8 mouse cellular contexts compared by ENCODE assay signal in the genomic region with DNA sequence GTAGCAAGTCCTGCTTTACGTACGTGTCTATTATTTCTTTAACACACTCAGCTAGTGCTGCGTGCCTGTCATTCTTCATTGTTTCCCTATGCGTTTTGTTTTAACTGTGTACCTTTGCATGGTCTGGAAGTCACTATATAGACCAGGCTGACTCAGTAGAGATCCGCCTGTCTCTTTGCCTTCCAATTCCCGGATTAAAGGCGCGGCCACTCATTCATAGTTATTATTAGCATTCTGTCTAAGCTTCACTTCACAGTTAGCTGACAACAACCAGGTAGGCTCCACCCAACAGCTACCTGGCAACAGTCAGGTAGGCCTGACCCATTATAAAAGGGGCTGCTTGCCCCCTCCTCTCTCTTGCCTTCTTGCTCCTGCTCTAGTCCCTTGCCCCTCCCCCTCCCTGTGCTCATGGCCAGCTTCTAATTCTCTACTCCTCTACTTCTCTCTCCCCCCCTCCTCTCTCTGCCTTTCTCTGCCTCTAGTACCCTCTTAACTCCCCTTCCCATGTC. TPM values are rescaled to one million over a fixed set of nuclear protein-coding genes. Genes with fewer than 3 reads are reported as not detected.
DNase-seq lines count a peak whose midpoint lies in the region; ATAC-seq and TF ChIP-seq lines count a peak whose summit lies in the region.

No protein-coding gene starts in this region.

- peak; percentile 33; the same call in 1 of the 2 replicates for ATAC-seq in limb, embryonic 11.5 days (ENCODE audit: insufficient number of reproducible peaks, low FRiP score, low TSS enrichment, low read depth)
- ATAC-seq in neural tube, embryonic 15.5 days (ENCODE audit: low FRiP score): peak; percentile 54
- ATAC-seq in monocyte, adult 5-6 weeks (replicated peaks; ENCODE audit: insufficient number of reproducible peaks, low FRiP score, low TSS enrichment, poor library complexity, severe bottlenecking): no peak

- no peaks in the 10 kb centered on the region for H3K9me3 ChIP-seq in limb, embryonic 11.5 days (ENCODE audit: control insufficient read depth, low read length)
- no peaks in the 10 kb centered on the region for H3K9me3 ChIP-seq in neural tube, embryonic 15.5 days (replicated peaks)

- H3K27me3 ChIP-seq in heart, adult 2 months (ENCODE audit: control insufficient read depth, insufficient read depth, low read length): no peaks in the 10 kb centered on the region
- H3K27me3 ChIP-seq in limb, embryonic 11.5 days (ENCODE audit: control insufficient read depth, insufficient read depth, low read length): no peaks in the 10 kb centered on the region
- H3K27me3 ChIP-seq in neural tube, embryonic 15.5 days (replicated peaks): no peaks in the 10 kb centered on the region

- peak overlapping the region; percentile 90 for H3K4me2 ChIP-seq in limb, embryonic 11.5 days (ENCODE audit: low read depth, severe bottlenecking)
- peak overlapping the region; percentile 92 for H3K4me2 ChIP-seq in neural tube, embryonic 15.5 days

- DNase-seq in heart, adult 2 months: no peak
- no peak for DNase-seq in heart, postnatal 25 days (ENCODE audit: low spot score)
- peak; percentile 43 for DNase-seq in thymus, postnatal 4 days
- no peak for DNase-seq in thymus, postnatal 25 days
- DNase-seq in limb, embryonic 11.5 days (ENCODE audit: low spot score): no peak
- no peak for DNase-seq in c-Kit-positive CD71-positive TER-119-positive erythroid progenitor cells, embryonic 14.5 days (ENCODE audit: low spot score)

- peak overlapping the region; percentile 69 for H3K9ac ChIP-seq in heart, adult 2 months (ENCODE audit: low read depth, low read length)
- peak overlapping the region; percentile 87 for H3K9ac ChIP-seq in limb, embryonic 11.5 days (ENCODE audit: low read length)
- H3K9ac ChIP-seq in neural tube, embryonic 15.5 days (replicated peaks): peak overlapping the region; percentile 78

- no peak for TF ChIP-seq CTCF in heart, adult 2 months (IDR thresholded peaks at IDR 0.05)

- TF ChIP-seq EP300 in heart, adult 2 months (IDR thresholded peaks at IDR 0.05; ENCODE audit: insufficient read depth, low read depth, low read length): no peak

- H3K36me3 ChIP-seq in heart, adult 2 months (ENCODE audit: control insufficient read depth, insufficient read depth, low read length): no peaks in the 10 kb centered on the region
- peaks cover 13% of the 10 kb centered on the region for H3K36me3 ChIP-seq in limb, embryonic 11.5 days (ENCODE audit: control insufficient read depth, insufficient read depth, low read length)
- peaks cover 33% of the 10 kb centered on the region for H3K36me3 ChIP-seq in neural tube, embryonic 15.5 days

- H3K4me1 ChIP-seq in heart, adult 2 months (ENCODE audit: control insufficient read depth, insufficient read depth, low read length): peaks cover 5% of the 10 kb centered on the region
- H3K4me1 ChIP-seq in limb, embryonic 11.5 days (ENCODE audit: control insufficient read depth, insufficient read depth, low read length): peaks cover 3% of the 10 kb centered on the region
- H3K4me1 ChIP-seq in neural tube, embryonic 15.5 days: peaks cover 35% of the 10 kb centered on the region

- intact Hi-C loops in heart, adult 2 months (cut with DNase I): loop anchor here (2.0 to 5.0 kb wide), 2 partner anchors 34 to 206 kb away; a partner anchor contains a TSS
- intact Hi-C loops in heart, postnatal 25 days (cut with DNase I): loop anchor here (2.0 to 5.0 kb wide), 2 partner anchors 32 to 71 kb away; a partner anchor contains a TSS

- under 1% methylated on average over 8 of the region's 8 CpGs for WGBS in heart, adult 2 months
- WGBS in limb, embryonic 11.5 days: 4% methylated on average over 8 of the region's 8 CpGs
- WGBS in neural tube, embryonic 15.5 days: under 1% methylated on average over 8 of the region's 8 CpGs

- H3K79me2 ChIP-seq in heart, adult 2 months (replicated peaks; ENCODE audit: control insufficient read depth, insufficient read depth, low read length): no peaks in the 10 kb centered on the region

- TF ChIP-seq POLR2A in heart, adult 2 months (IDR thresholded peaks at IDR 0.05; ENCODE audit: insufficient read depth, low read depth, low read length): no peak; the same call in 1 of the 2 replicates

- peak overlapping the region; percentile 67 for H3K4me3 ChIP-seq in heart, adult 2 months
- H3K4me3 ChIP-seq in limb, embryonic 11.5 days (ENCODE audit: low read depth, low read length): peak overlapping the region; percentile 69
- H3K4me3 ChIP-seq in neural tube, embryonic 15.5 days (replicated peaks): peak overlapping the region; percentile 71

- peak overlapping the region; percentile 90 for H3K27ac ChIP-seq in heart, adult 2 months
- peak overlapping the region; percentile 96; the same call in 1 of the 2 replicates for H3K27ac ChIP-seq in limb, embryonic 11.5 days (replicated peaks; ENCODE audit: low read depth, low read length)
- peak overlapping the region; percentile 95 for H3K27ac ChIP-seq in neural tube, embryonic 15.5 days (replicated peaks)

RNA-seq across cellular contexts. Expression of a gene that starts 0.3 kb away (rescaled TPM):
- 10 to 100 TPM in 1 of 2 experiments, 1 to 10 TPM in 1; 8.7 to 10.3 TPM for total RNA-seq in heart, adult 2 months (2021)
- polyA plus RNA-seq in heart, adult 2 months (2012; rRNA removed): 13.1 and 15.4 TPM in 2 replicates
- 1 to 10 TPM; 7.9 to 8.5 TPM for total RNA-seq in heart, postnatal 25 days (2021)
- polyA plus RNA-seq in limb, embryonic 11.5 days (2014; fragmentation: Nextera tagmentation; extraction: Ambion mirVana): 65.4 and 65.8 TPM in 2 replicates
- 52.7 and 53.4 TPM in 2 replicates for polyA plus RNA-seq in neural tube, embryonic 15.5 days (2015; fragmentation: Nextera tagmentation; extraction: Ambion mirVana)
- total RNA-seq in monocyte, adult 5-6 weeks (2017): 2.1 to 2.6 TPM (median 2.1 TPM) in 3 replicates

RNA-seq across cellular contexts. Expression of a gene that starts 9.4 kb away (rescaled TPM):
- total RNA-seq in heart, adult 2 months (2021): 10 to 100 TPM; 14.1 to 16.6 TPM
- 22.0 and 29.5 TPM in 2 replicates for polyA plus RNA-seq in heart, adult 2 months (2012; rRNA removed)
- 10 to 100 TPM; 13.7 to 15.1 TPM for total RNA-seq in heart, postnatal 25 days (2021)
- 27.1 and 27.7 TPM in 2 replicates for polyA plus RNA-seq in limb, embryonic 11.5 days (2014; fragmentation: Nextera tagmentation; extraction: Ambion mirVana)
- polyA plus RNA-seq in neural tube, embryonic 15.5 days (2015; fragmentation: Nextera tagmentation; extraction: Ambion mirVana): 59.6 and 62.2 TPM in 2 replicates
- total RNA-seq in monocyte, adult 5-6 weeks (2017): 8.8 to 22.5 TPM (median 11.5 TPM) in 3 replicates

RNA-seq across cellular contexts. Expression of a gene that starts 13.1 kb away (rescaled TPM):
- not detected for total RNA-seq in heart, adult 2 months (2021)
- not detected in 2 replicates for polyA plus RNA-seq in heart, adult 2 months (2012; rRNA removed)
- total RNA-seq in heart, postnatal 25 days (2021): not detected
- polyA plus RNA-seq in limb, embryonic 11.5 days (2014; fragmentation: Nextera tagmentation; extraction: Ambion mirVana): 0.47 and 0.87 TPM in 2 replicates
- 0.42 and 4.1 TPM in 2 replicates for polyA plus RNA-seq in neural tube, embryonic 15.5 days (2015; fragmentation: Nextera tagmentation; extraction: Ambion mirVana)
- total RNA-seq in monocyte, adult 5-6 weeks (2017): 1.3 TPM in 1 of 3 replicates, not detected in the others

RNA-seq across cellular contexts. Expression of a gene that starts 22.1 kb away (rescaled TPM):
- total RNA-seq in heart, adult 2 months (2021): 1 to 10 TPM in 1 of 2 experiments, under 1 TPM in 1; 0.98 to 1.6 TPM
- 2.3 and 3.2 TPM in 2 replicates for polyA plus RNA-seq in heart, adult 2 months (2012; rRNA removed)
- under 1 TPM; 0.78 to 0.87 TPM for total RNA-seq in heart, postnatal 25 days (2021)
- polyA plus RNA-seq in limb, embryonic 11.5 days (2014; fragmentation: Nextera tagmentation; extraction: Ambion mirVana): not detected in 2 replicates
- 0.42 TPM in 1 of 2 replicates, not detected in the other for polyA plus RNA-seq in neural tube, embryonic 15.5 days (2015; fragmentation: Nextera tagmentation; extraction: Ambion mirVana)
- total RNA-seq in monocyte, adult 5-6 weeks (2017): 0.78 to 5.3 TPM (median 1.9 TPM) in 3 replicates

RNA-seq across cellular contexts. Expression of a gene that starts 22.6 kb away (rescaled TPM):
- 10 to 100 TPM; 62.1 to 72.9 TPM for total RNA-seq in heart, adult 2 months (2021)
- 153 and 155 TPM in 2 replicates for polyA plus RNA-seq in heart, adult 2 months (2012; rRNA removed)
- total RNA-seq in heart, postnatal 25 days (2021): 10 to 100 TPM; 54.4 to 58.4 TPM
- polyA plus RNA-seq in limb, embryonic 11.5 days (2014; fragmentation: Nextera tagmentation; extraction: Ambion mirVana): 66.8 and 68.0 TPM in 2 replicates
- polyA plus RNA-seq in neural tube, embryonic 15.5 days (2015; fragmentation: Nextera tagmentation; extraction: Ambion mirVana): 139 and 157 TPM in 2 replicates
- 4.8 to 9.6 TPM (median 5.8 TPM) in 3 replicates for total RNA-seq in monocyte, adult 5-6 weeks (2017)
